Mouse (Mus musculus): ENCODE measurements around the gene Rilpl1.
A peak's percentile ranks its signal among the peaks of the same experiment; 100 is the strongest.
"Not testable (repeated sequence)": the region's sequence is repeated elsewhere in the genome, so short reads cannot be mapped to it uniquely, and the experiment has no call there.

Gene Rilpl1

GRCm38 (mm10) chr5:124530655-124531582 is at the start of gene Rilpl1:
Gene Rilpl1, minus strand, starts transcription at chr5:124531391.
- DNase-seq: peak; percentile 81

- peak; percentile 93 for DNase-seq
These were observed 47.6 kb upstream of the Rilpl1 start, which contains the start of the genes Eif2b1 and Gtf2h3 for GRCm38 (mm10) chr5:124578633-124579317. Gene Eif2b1, minus strand, starts transcription at chr5:124579131. Gene Gtf2h3, plus strand, starts transcription at chr5:124579140.

GRCm38 (mm10) chr5:124575467-124575866 is 44.3 kb upstream of the Rilpl1 start:
- DNase-seq: no peak

GRCm38 (mm10) chr5:124571068-124571467 is 39.9 kb upstream of the Rilpl1 start:
- peak; percentile 91 for DNase-seq

- no peak for DNase-seq
These were observed 24.0 kb upstream of the Rilpl1 start for GRCm38 (mm10) chr5:124555145-124555544.

GRCm38 (mm10) chr5:124553607-124554006 is 22.4 kb upstream of the Rilpl1 start:
- DNase-seq: no peak

GRCm38 (mm10) chr5:124552558-124553307 is 21.5 kb upstream of the Rilpl1 start, which contains the start of gene Ddx55:
Gene Ddx55, plus strand, starts transcription at chr5:124552864.
- DNase-seq: peak; percentile 85

- DNase-seq: no peak
These were observed 20.9 kb upstream of the Rilpl1 start for GRCm38 (mm10) chr5:124552094-124552472.

GRCm38 (mm10) chr5:124551349-124552093 is 20.3 kb upstream of the Rilpl1 start:
- DNase-seq: not testable (repeated sequence)

GRCm38 (mm10) chr5:124550737-124551136 is 19.5 kb upstream of the Rilpl1 start:
- not testable (repeated sequence) for DNase-seq

GRCm38 (mm10) chr5:124541602-124541973 is 10.4 kb upstream of the Rilpl1 start:
- no peak for DNase-seq

GRCm38 (mm10) chr5:124540905-124541601 is 9.9 kb upstream of the Rilpl1 start:
- no peak for DNase-seq

GRCm38 (mm10) chr5:124540383-124540786 is 9.2 kb upstream of the Rilpl1 start, which contains the start of gene Tmed2:
Gene Tmed2, plus strand, starts transcription at chr5:124540695.
- peak; percentile 97 for DNase-seq

GRCm38 (mm10) chr5:124539905-124540304 is 8.7 kb upstream of the Rilpl1 start:
- no peak for DNase-seq

GRCm38 (mm10) chr5:124538813-124539792 is 7.9 kb upstream of the Rilpl1 start:
- peak; percentile 82 for DNase-seq

- no peak for DNase-seq
These were observed 5.6 kb upstream of the Rilpl1 start for GRCm38 (mm10) chr5:124536776-124537175.

GRCm38 (mm10) chr5:124535016-124535415 is 3.8 kb upstream of the Rilpl1 start:
- no peak for DNase-seq

- DNase-seq: no peak
These were observed 1.3 kb upstream of the Rilpl1 start for GRCm38 (mm10) chr5:124532451-124532850.

GRCm38 (mm10) chr5:124531583-124531930 is 366 bp upstream of the Rilpl1 start:
- DNase-seq: no peak

- DNase-seq: no peak
These were observed 1.5 kb downstream of the Rilpl1 start for GRCm38 (mm10) chr5:124529697-124530096.

Measured in layer of hippocampus, adult 9-11 months (tissue).